Mouse (Mus musculus): Measurements from ENCODE around the gene Rgl3.

DNA sequence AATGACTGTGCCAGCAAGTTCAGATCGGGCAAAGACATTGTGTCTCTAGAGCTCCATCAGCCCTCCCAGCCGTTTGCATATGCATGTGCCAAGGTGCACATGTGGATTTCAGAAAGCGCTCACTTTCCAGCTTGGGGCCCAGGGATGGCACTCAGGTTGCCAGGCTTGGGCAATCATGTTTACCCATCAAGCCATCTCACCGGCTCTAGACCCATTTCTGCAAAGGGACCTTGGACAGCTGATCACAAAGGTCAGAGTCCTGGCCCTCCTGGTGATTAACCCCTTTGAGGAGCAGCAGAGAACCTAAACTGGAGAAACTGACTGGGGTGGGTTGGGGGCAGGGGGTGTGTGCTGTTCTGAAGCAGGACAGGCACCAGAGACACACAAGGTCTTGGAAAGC, 3.0 kb upstream of the Rgl3 start:
- TF ChIP-seq CTCF (IDR thresholded peaks at IDR 0.05; ENCODE audit: extremely low read depth, insufficient read depth, insufficient read length, insufficient replicate concordance) (no peak), POLR2A (IDR thresholded peaks at IDR 0.05; ENCODE audit: low read depth, low read length) (no peak)

Measured in spleen, adult 2 months (tissue).